Mouse (Mus musculus): ENCODE data around the gene Btg1. TPM values are rescaled to one million over a fixed set of nuclear protein-coding genes. Genes with fewer than 3 reads are reported as not detected.

The Btg1 gene
- polyA plus RNA-seq, 1 experiment, result 7.6 TPM

DNA sequence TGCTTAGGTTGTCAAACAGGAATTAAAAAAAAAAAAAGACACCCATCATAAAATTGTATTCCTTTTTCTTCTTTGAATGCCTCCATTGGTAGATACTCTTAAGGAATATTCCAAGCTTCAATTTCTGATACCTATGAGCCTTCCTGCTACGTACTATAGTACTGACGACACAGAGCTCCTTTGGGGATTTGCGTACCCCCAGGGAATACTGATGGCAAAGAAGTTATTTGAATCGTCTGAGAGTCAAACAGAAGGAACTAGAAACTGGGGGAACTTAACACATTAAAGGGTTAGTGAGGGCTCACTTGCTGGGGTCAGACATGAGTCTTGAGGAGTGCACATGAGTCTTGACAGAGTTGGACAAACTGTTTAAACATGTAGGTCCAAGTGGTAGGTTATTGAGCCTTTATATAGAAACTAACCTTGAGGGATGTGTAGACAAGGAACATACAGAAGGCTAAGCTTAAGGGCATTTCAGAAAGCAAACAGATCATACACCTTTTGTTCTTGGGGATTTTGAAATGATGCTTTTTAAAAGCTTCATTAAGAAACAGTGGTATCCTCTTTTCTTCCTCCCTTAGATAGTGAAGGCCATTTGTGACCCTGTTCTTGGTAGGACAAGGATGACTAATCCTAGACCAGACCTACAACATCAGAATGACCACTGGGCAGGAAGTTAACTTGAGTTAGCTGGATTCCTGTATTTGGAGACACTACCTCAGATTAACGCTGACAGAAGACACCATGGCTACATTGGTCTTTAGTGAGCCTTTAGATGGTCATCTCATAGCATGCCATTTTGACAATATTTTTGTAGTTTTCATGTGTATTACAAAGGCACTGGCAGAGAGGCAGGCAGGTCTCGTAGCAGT lies 6.2 kb downstream of the Btg1 start:
- no peak for TF ChIP-seq GATA1 (IDR thresholded peaks at IDR 0.05; ENCODE audit: low read length)

- TF ChIP-seq GATA1 (IDR thresholded peaks at IDR 0.05; ENCODE audit: low read length), result no peak
These were observed 6.9 kb downstream of the Btg1 start for GRCm38 (mm10) chr10:96623633-96624195.

DNA sequence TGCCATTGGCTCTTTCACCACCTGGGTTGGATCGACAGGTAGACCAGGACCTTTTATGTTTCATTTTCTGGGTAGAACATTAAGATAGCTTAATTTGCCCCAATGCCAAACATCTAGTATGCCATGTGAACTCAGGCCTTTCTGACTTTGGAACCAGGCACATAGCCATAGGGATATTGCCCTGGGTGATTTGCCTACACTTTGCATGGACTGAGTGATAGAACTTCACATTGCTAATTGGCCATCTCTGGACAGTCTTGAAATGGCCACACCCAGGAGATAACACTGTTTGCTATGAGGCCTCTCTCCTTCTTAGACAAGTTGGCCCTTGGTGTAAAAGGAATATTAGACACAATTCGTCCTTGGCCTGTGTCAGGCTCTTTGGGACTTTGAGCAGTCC lies 7.6 kb downstream of the Btg1 start:
- TF ChIP-seq GATA1 (IDR thresholded peaks at IDR 0.05; ENCODE audit: low read length), result no peak

DNA sequence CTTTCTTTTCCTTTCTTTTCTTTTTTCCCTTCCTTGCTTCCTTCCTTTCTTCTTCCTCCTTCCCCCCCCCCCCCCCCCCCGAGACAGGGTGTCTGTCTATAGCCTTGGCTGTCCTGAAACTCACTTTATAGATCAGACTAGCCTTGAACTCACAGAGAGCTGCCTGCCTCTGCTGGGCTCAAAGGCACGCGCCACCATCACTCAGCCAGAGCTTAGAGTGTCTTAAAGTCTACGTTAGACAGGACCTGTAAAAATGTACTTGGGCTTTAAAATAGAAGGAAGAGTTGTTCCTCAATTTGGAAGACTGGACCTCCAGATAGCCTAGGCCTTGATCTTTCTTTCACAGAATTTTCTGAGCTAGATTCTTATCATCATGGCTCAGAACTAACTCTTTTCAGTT lies 8.3 kb downstream of the Btg1 start:
- TF ChIP-seq GATA1 (IDR thresholded peaks at IDR 0.05; ENCODE audit: low read length), result no peak

GRCm38 (mm10) chr10:96625682-96626081 lies 8.9 kb downstream of the Btg1 start:
- TF ChIP-seq GATA1 (IDR thresholded peaks at IDR 0.05; ENCODE audit: low read length), result no peak

DNA sequence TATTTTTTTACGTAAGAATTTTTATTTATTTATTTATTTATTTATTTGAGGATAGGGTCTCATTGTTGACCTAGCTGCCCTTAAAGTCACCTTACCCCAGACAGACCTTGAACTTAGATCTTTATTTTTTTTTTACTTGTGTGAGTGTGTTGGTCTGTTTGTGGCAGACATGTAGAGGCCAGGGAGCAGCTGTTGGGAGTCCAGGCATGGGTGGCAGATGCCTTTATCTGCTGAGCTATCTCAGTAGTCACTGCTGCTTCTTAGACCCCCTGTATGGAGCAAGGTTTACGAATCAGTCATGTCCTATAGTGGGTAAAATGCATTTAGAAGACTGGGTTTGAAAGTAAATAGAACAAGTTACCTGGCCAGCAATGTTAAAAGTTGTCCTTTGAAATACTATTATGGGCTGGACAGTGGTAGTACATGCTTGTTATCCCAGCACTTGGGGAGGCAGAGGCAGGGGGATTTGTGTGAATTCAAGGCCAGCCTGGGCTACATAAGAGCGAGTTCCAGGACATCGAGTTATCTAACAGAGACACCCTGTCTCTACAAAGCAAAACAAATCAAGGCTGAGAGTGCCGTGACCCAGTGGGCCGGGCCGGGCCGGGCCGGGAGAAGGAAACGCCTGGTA lies 9.4 kb downstream of the Btg1 start:
- TF ChIP-seq GATA1 (IDR thresholded peaks at IDR 0.05; ENCODE audit: low read length), result no peak

GRCm38 (mm10) chr10:96627332-96627731 lies 10.5 kb downstream of the Btg1 start:
- no peak for TF ChIP-seq GATA1 (IDR thresholded peaks at IDR 0.05; ENCODE audit: low read length)

- no peak for TF ChIP-seq GATA1 (IDR thresholded peaks at IDR 0.05; ENCODE audit: low read length)
These were observed 11.5 kb downstream of the Btg1 start for GRCm38 (mm10) chr10:96628100-96628912.

DNA sequence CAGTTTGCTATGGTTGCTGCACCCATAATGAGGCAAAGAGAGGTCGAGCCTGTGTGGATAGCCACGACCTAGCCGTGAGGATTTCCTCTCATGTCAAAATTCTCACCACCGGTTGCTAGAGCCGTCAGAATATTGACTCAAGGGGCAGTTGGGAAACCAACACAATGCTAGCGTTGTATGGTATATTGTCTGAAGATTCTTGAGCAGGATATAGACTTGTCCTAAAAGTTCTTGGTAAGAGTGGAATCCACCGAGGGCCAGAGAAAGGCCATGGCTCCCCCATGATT lies 12.1 kb downstream of the Btg1 start:
- TF ChIP-seq GATA1 (IDR thresholded peaks at IDR 0.05; ENCODE audit: low read length), result no peak

DNA sequence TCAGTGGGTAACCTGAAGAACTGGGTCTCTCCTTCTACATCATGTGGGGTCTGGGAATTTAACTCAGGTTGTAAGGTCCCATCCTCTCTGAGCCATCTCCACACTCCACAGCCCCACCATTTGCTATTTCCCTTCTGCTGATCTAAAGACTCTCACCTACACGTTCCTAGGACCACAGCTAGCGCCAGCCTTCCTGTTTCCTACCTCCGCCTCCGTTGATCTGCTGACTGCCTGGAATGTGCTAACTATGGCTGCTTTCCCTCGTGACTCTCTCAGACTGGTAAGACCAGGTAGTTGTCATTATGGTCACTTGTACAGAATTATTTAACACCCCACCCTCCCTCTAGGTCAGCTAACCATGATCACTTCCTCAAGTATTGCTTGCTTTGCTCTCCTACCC lies 13.3 kb downstream of the Btg1 start:
- TF ChIP-seq GATA1 (IDR thresholded peaks at IDR 0.05; ENCODE audit: low read length), result no peak

DNA sequence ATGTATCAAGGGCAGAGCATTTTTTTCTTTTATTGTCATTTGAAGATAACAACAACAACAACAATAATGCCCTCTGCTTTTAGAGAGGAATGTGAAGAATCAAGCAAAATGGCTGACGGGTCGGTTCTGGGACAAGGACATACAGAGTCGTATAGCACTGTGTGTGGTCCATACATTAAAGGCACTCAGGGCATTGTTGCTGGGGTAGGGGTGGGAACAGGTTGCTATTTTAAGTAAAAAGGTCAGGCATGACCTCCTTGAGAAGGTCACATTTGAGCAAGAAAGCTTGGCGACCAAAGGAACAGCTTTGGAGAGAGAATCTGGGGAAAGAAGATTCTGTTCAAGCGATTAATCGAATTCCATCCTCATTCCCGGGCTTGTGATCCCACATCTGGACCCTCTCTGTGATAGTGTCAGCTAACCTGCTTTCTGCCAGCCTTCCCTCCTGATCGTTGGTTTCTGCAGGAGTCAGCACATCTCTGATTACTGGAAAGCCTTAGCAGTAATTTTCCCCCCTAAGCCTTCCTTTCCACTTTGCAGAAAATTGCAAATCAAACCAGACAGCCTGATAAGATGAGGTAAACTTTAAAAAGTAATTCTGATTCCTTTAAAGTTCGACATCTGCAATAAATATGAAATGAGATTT lies 14.4 kb downstream of the Btg1 start:
- TF ChIP-seq GATA1 (IDR thresholded peaks at IDR 0.05; ENCODE audit: low read length), result no peak

GRCm38 (mm10) chr10:96632271-96633144 lies 15.7 kb downstream of the Btg1 start:
- TF ChIP-seq GATA1 (IDR thresholded peaks at IDR 0.05; ENCODE audit: low read length), result no peak

DNA sequence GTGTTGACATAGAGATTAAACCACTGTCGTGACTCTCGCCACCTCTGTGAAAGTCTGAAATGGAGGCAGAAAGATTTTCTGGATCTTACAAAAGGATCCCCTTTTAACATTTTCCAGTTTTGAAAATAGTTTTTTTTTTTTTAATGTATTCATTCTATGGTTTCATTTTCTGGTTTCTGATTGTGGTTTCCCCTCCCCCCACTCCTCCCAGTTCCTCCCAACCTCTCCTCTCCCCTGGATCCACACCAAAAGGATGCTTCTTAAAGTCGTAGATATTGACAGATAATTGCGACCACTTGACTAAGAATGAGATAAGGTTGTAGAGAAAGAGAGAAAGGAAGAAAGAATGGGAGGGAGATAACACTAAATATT lies 16.3 kb downstream of the Btg1 start:
- no peak for TF ChIP-seq GATA1 (IDR thresholded peaks at IDR 0.05; ENCODE audit: low read length)

DNA sequence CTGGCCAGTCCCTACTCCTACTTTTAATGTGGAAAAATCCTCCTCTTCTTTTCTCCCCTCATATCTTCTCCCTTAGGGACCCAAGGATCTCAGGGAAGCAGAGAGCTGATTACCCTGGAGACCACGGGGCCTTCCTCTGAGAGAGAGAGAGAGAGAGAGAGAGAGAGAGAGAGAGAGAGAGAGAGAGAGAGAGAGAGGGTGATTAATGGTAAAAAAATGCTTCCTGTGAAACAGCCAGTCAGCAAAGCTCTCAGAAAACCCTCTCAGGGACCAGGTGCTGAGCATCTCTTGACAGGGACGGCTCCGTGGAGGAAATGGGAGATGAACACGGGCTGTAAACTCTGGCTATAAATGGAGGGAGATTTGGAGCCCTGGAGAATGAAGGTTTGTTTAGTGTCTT lies 18.7 kb downstream of the Btg1 start:
- no peak for TF ChIP-seq GATA1 (IDR thresholded peaks at IDR 0.05; ENCODE audit: low read length)

GRCm38 (mm10) chr10:96638477-96638876 lies 21.7 kb downstream of the Btg1 start:
- TF ChIP-seq GATA1 (IDR thresholded peaks at IDR 0.05; ENCODE audit: low read length), result no peak

All from G1E-ER4 (cell line).